Mouse (Mus musculus): ENCODE measurements at regions not wholly inside any gene's neighbourhood (a gene's known extent, or its start where the extent isn't known, plus 50 kb on each side); places are given as distances from the start of the nearest gene placed in this dataset.

DNA sequence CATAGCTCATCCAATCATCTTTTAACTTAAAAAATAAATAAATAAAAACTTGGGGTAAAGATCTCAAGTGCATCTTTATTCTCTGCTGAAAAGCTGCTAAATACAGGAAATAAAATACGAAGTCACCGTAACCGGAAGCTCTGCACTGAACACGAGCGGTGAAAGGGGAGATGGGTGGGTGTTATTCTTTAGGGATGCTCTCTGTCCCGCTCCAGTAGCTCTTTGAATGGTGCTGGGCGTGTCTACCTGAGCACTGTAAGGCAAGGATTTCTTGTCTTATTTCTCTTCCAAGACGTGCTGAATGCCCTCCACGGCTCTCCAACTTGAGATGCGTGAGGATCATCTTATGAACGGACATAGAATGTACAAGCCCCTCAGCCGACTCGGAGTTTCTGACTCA, 322.0 kb downstream of the Tbc1d1 start:
- Histone ChIP-seq H3K79me2 (ENCODE audit: control insufficient read depth, insufficient read depth, low read length, poor library complexity) (no peaks in the 10 kb centered on the region), H3K4me3 (ENCODE audit: control insufficient read depth in 1 of 2, insufficient read depth in 1 of 2, low read depth in 2 of 2, low read length in 2 of 2) (no peak overlapping the region), H3K36me3 (ENCODE audit: control insufficient read depth in 1 of 2, insufficient read depth in 2 of 2, low read length in 2 of 2) (no peaks in the 10 kb centered on the region), H3K9ac (ENCODE audit: control insufficient read depth, low read depth, low read length, poor library complexity, severe bottlenecking) (no peak overlapping the region), H3K27me3 (ENCODE audit: control insufficient read depth in 1 of 2, insufficient read depth in 2 of 2, low read length in 2 of 2) (no peaks in the 10 kb centered on the region), H3K27ac (ENCODE audit: control insufficient read depth, low read depth, low read length) (no peak overlapping the region), H3K4me1 (ENCODE audit: control insufficient read depth in 1 of 2, insufficient read depth in 2 of 2, low read length in 2 of 2) (no peaks in the 10 kb centered on the region), H3K9me3 (replicated peaks; ENCODE audit: insufficient read depth, low read length) (no peaks in the 10 kb centered on the region)
- TF ChIP-seq ETS1 (IDR thresholded peaks at IDR 0.05; ENCODE audit: low read depth, low read length), result no peak
- no peak for TF ChIP-seq POLR2A (IDR thresholded peaks at IDR 0.05; ENCODE audit: control insufficient read depth in 1 of 2, insufficient read depth in 1 of 2, low read depth in 1 of 2, low read length in 2 of 2, poor library complexity in 1 of 2)
- DNase-seq (ENCODE audit: low read depth, low spot score), result no peak

DNA sequence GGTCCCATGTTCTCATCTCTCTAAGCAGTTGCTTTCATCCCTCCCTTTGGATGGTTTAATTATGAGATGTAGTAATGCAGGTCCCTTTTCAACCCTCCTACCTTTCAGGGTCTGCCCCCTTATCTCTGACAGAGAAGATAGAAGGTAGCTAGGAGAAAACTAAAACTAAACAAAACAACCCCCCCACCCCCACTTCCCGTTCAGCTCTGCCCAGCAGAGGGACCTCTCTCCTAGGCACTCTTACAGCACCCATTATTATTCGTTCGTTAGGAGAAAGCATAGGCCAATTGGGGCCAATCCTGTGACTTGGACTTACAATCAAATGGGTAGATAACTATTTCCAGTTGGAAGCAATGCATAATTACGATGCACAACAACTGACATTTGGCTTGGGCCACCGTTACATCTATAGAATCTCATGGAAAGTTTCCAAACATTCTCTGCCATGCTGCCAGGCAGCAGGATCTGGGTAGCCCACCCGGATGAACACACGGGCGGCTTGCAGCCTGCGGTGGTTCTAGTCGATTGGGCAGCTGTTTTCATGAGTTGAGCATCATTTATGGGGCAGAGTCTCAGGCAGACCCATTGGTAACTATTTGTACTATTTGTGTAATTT, 322.6 kb downstream of the Tbc1d1 start:
- H3K27ac ChIP-seq (ENCODE audit: control insufficient read depth, low read depth, low read length), result no peak overlapping the region
- H3K9ac ChIP-seq (ENCODE audit: control insufficient read depth, low read depth, low read length, poor library complexity, severe bottlenecking), result no peak overlapping the region
- no peaks in the 10 kb centered on the region for H3K4me1 ChIP-seq (ENCODE audit: control insufficient read depth in 1 of 2, insufficient read depth in 2 of 2, low read length in 2 of 2)
- H3K79me2 ChIP-seq (ENCODE audit: control insufficient read depth, insufficient read depth, low read length, poor library complexity), result no peaks in the 10 kb centered on the region
- TF ChIP-seq RCOR1 (IDR thresholded peaks at IDR 0.05; ENCODE audit: low read depth, low read length) (no peak), UBTF (IDR thresholded peaks at IDR 0.05; ENCODE audit: borderline replicate concordance, insufficient read depth, low read depth, low read length) (no peak), KAT2A (conservative IDR thresholded peaks at IDR 0.05; ENCODE audit: low read depth, low read length) (no peak), ZC3H11A (IDR thresholded peaks at IDR 0.05; ENCODE audit: low read depth, low read length) (peak; percentile 47), MYC (IDR thresholded peaks at IDR 0.05; ENCODE audit: low read depth, low read length) (no peak), RAD21 (IDR thresholded peaks at IDR 0.05; ENCODE audit: low read depth, low read length) (peak; percentile 47), CTCF (IDR thresholded peaks at IDR 0.05 in 2 of 3, conservative IDR thresholded peaks at IDR 0.05 in 1 of 3; ENCODE audit: control insufficient read depth in 1 of 3, insufficient read depth in 1 of 3, low read depth in 2 of 3, low read length in 3 of 3, poor library complexity in 1 of 3, severe bottlenecking in 1 of 3) (peak in 2 of 3 experiments; percentile 27 to 39; a peak in 4 of 6 replicates), SMC3 (IDR thresholded peaks at IDR 0.05; ENCODE audit: low read depth, low read length) (peak; percentile 56), CHD1 (IDR thresholded peaks at IDR 0.05; ENCODE audit: low read depth, low read length) (no peak)
- peak; percentile 16 for DNase-seq (ENCODE audit: low read depth, low spot score)
- no peak overlapping the region for H3K4me3 ChIP-seq (ENCODE audit: control insufficient read depth in 1 of 2, insufficient read depth in 1 of 2, low read depth in 2 of 2, low read length in 2 of 2)
- no peaks in the 10 kb centered on the region for H3K36me3 ChIP-seq (ENCODE audit: control insufficient read depth in 1 of 2, insufficient read depth in 2 of 2, low read length in 2 of 2)
- no peaks in the 10 kb centered on the region for H3K27me3 ChIP-seq (ENCODE audit: control insufficient read depth in 1 of 2, insufficient read depth in 2 of 2, low read length in 2 of 2)
- no peaks in the 10 kb centered on the region for H3K9me3 ChIP-seq (replicated peaks; ENCODE audit: insufficient read depth, low read length)

DNA sequence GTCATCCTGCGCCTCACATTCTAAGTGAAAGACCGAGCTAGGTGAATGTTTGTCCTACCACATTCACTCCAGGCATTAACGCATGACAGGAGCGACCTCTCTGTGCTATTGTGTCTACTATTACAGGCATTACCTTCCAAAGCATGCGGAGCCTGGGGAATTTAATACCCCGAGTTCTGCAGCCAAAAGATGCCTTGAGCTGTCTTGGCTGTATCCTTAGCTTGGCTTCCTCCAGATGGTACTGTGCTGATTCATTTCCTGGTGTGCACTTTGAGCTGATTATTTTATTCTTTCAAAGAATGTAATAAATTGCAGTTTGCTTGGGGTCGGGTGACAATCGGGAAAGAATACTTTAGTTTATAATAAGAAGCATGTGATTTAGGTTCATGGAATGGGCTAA, 323.2 kb downstream of the Tbc1d1 start:
- Histone ChIP-seq H3K9me3 (replicated peaks; ENCODE audit: insufficient read depth, low read length) (no peaks in the 10 kb centered on the region), H3K4me1 (ENCODE audit: control insufficient read depth in 1 of 2, insufficient read depth in 2 of 2, low read length in 2 of 2) (no peaks in the 10 kb centered on the region), H3K36me3 (ENCODE audit: control insufficient read depth in 1 of 2, insufficient read depth in 2 of 2, low read length in 2 of 2) (no peaks in the 10 kb centered on the region), H3K4me3 (ENCODE audit: control insufficient read depth in 1 of 2, insufficient read depth in 1 of 2, low read depth in 2 of 2, low read length in 2 of 2) (no peak overlapping the region), H3K79me2 (ENCODE audit: control insufficient read depth, insufficient read depth, low read length, poor library complexity) (no peaks in the 10 kb centered on the region), H3K27me3 (ENCODE audit: control insufficient read depth in 1 of 2, insufficient read depth in 2 of 2, low read length in 2 of 2) (no peaks in the 10 kb centered on the region), H3K9ac (ENCODE audit: control insufficient read depth, low read depth, low read length, poor library complexity, severe bottlenecking) (no peak overlapping the region), H3K27ac (ENCODE audit: control insufficient read depth, low read depth, low read length) (no peak overlapping the region)
- no peak for DNase-seq (ENCODE audit: low read depth, low spot score)
- no peak for TF ChIP-seq TAL1 (IDR thresholded peaks at IDR 0.05; ENCODE audit: low read length)
- no peak for TF ChIP-seq POLR2A (IDR thresholded peaks at IDR 0.05; ENCODE audit: control insufficient read depth in 1 of 2, insufficient read depth in 1 of 2, low read depth in 1 of 2, low read length in 2 of 2, poor library complexity in 1 of 2)
- TF ChIP-seq MXI1 (IDR thresholded peaks at IDR 0.05; ENCODE audit: low read depth, low read length), result no peak
- TF ChIP-seq POLR2AphosphoS2 (IDR thresholded peaks at IDR 0.05; ENCODE audit: low read length), result no peak
- no peak for TF ChIP-seq POLR2AphosphoS5 (IDR thresholded peaks at IDR 0.05; ENCODE audit: borderline replicate concordance, low read depth, low read length)
- no peak for TF ChIP-seq GATA1 (IDR thresholded peaks at IDR 0.05; ENCODE audit: low read depth, low read length)
- no peak for TF ChIP-seq BHLHE40 (IDR thresholded peaks at IDR 0.05; ENCODE audit: borderline replicate concordance, low read depth, low read length)
- no peak for TF ChIP-seq CHD1 (IDR thresholded peaks at IDR 0.05; ENCODE audit: low read depth, low read length)
- TF ChIP-seq USF1 (IDR thresholded peaks at IDR 0.05; ENCODE audit: low read depth, low read length), result no peak
- TF ChIP-seq SMC3 (IDR thresholded peaks at IDR 0.05; ENCODE audit: low read depth, low read length), result no peak
- TF ChIP-seq HCFC1 (IDR thresholded peaks at IDR 0.05; ENCODE audit: low read depth, low read length), result no peak
- no peak for TF ChIP-seq MAFK (IDR thresholded peaks at IDR 0.05; ENCODE audit: borderline replicate concordance, low read depth, low read length)

Data from MEL (cell line).